Mouse (Mus musculus) adrenal gland, postnatal 36 days (tissue): Measurements from ENCODE around the gene Csmd2. TPM values are rescaled to one million over a fixed set of nuclear protein-coding genes. Genes with fewer than 3 reads are reported as not detected.
"Not testable (repeated sequence)": the region's sequence is repeated elsewhere in the genome, so short reads cannot be mapped to it uniquely, and the experiment has no call there.

Experiments used
- DNase-seq, 2 experiments: peaks; one replicate each; pipeline ENCODE4 v3.0.0; 2021; ENCODE audit warnings: mixed read lengths in 1 of 2
- total RNA-seq, 2 experiments: library from RNA; stranded (reverse); gene quantifications; 2 replicates each; pipeline ENCODE4 v1.2.3; 2021

Gene Csmd2
- total RNA-seq, 2 experiments from 2014 or later, result 0.70 to 1.3 TPM

DNA sequence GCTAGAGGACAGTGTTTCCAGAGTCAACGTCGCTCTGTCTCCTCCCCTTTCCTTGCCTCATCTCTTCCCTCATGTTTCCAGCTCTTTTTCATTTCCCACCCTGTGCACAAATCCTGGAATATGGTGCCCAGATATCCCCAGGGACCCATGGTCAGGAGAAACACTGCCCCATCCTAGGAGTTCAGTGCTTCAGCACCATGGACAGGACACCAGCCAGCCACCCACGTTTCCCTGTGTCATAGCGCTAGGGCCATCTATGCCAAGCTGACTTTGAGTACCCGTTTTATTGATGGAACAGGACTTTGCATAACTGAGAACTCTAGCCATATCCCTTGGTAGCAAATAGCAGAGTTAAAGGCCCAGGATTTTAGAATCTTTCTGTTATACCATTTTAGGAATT lies 55.0 kb downstream of the Csmd2 start:
- DNase-seq, result peak; percentile 17 to 48

DNA sequence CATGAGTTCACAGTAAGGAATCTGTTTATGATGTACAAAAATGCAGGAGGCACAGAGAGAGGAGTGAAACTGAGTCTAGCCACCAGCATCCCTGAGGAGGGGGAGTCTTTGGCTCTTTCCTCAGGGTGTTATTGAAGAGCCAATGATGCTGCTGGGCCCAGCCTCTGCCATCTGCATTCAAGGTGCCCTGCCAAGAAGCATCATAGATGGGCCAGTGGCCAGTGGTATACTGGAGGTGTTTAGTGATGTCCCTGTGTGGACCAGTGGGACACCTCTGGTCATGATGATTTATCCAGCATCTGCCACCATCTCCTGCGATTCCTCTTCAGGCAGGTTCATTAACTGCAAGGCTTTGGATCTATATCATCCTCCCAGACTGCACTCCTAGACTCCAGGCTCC lies 61.1 kb downstream of the Csmd2 start:
- DNase-seq, result no peak

DNA sequence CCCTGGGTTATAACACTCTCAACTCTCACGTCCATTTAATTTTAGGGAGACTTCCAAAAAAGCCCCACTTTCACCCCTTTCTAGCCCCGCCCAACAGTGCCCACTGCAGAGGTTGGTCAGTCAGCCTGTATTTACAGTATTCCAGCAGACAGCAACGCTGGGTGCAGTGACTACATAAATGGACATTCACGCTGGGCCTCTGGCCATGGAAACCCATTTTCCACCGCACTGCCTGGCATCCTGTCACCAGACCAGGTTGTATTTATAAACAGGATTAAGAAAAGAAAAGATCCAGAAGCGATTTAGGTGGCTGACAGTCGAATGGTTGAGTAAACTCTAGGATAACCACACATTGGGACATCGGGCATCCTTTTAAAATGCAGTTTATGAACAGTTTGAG lies 65.0 kb downstream of the Csmd2 start:
- no peak for DNase-seq

- not testable (repeated sequence) for DNase-seq
Measured at GRCm38 (mm10) chr4:128061274-128061673, 73.6 kb downstream of the Csmd2 start.

- no peak for DNase-seq
Measured at GRCm38 (mm10) chr4:128067189-128067588, 79.5 kb downstream of the Csmd2 start.

- DNase-seq, result no peak
Measured at GRCm38 (mm10) chr4:128084466-128084865, 96.8 kb downstream of the Csmd2 start.

DNA sequence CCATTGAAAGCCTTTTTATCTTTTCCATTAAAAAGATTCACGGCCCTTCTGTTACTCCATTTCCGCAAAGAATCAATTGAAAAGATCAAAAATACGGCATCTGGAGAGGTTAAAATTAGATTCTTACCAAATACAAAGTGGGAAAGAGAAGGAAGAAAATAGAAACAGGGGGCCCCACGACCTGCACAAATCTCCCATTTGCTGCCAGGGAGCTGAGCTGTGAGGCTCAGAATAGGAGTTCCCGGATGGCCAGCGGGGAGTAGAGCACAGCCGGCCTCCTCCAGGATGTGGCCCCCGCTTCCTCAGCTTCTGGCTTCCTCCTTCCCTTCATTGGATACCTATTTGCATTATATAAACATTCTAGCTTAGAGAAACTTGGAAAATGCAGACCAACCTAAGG lies 97.4 kb downstream of the Csmd2 start:
- DNase-seq, result no peak

- no peak for DNase-seq
Measured at GRCm38 (mm10) chr4:128087147-128087606, 99.5 kb downstream of the Csmd2 start.

DNA sequence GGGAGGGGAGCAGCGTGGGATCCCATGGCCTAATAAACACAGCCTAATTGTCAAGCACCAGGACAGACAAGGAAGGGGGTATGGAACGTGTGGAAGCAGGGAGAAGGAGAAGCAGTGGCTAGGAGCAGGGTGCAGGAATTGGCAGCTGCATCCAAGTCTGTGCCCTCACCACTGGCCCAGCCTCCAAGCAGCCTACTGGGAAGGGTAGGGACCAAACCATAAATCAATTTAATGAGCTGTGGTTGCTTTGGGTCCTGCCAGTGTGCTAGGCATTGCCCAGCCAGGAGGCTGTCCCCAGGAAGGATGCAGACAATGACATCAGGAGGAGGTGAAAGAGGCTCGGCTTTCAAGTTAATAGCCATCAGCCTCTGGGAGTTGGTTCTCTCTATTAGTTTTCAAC lies 100.0 kb downstream of the Csmd2 start:
- no peak for DNase-seq

DNA sequence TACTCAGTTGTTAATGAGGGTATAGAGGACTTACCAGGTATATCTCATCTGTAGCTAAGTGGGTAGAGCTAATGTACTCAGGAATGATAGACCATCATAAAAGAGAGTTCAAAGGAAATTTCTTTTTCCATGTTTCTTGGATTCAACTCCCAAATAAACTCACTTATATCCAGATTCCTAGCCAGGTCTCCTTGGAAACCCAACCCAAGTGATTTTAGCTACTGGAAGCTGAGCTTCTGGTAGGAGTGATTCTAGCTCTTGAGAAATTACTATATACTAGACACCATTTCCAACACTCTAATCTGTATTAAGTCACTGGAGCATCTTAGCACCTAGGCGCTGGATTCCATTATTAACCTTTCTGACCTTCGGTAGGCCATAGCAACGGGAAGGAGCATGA lies 100.6 kb downstream of the Csmd2 start:
- no peak for DNase-seq

DNA sequence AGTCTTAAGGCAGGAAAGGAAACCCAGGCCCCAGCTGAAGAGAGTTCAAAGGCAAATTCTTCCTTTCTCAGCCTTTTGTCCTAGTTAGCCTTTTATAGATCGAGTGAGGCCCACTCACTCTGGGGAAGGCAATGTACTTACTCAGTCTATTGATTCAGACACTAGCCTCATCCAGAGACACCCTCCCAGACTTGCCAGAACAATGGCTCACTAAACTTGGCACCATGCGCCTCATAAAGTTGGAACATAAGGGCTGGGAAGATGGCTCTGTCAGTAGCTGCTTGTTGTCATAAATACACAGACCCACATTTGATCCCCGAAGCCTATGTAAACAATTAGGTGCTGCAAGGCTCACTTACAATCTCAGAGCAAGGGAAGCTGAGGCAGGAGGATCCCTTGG lies 104.3 kb downstream of the Csmd2 start:
- no peak for DNase-seq

DNA sequence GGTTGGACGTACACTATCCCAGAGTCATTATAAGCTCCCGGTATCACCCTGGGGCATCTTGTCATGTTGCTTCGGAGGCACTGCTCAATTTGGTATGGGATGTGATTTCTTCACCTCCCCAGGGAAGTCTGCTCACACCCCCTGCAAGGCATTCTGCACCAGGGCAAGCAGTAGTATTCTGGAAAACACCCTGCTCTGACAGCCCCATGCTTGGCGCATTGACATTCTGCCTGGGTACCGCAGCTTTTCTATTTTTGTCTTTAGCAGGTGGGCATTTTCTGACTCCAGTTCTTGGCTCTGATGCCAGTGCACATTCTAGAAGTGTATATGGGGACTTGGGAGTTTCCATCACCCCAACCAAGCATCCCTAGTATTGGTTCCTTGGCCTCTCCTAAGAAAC lies 111.9 kb downstream of the Csmd2 start:
- DNase-seq, result no peak

- DNase-seq, result no peak
Measured at GRCm38 (mm10) chr4:128100541-128100940, 112.9 kb downstream of the Csmd2 start.

DNA sequence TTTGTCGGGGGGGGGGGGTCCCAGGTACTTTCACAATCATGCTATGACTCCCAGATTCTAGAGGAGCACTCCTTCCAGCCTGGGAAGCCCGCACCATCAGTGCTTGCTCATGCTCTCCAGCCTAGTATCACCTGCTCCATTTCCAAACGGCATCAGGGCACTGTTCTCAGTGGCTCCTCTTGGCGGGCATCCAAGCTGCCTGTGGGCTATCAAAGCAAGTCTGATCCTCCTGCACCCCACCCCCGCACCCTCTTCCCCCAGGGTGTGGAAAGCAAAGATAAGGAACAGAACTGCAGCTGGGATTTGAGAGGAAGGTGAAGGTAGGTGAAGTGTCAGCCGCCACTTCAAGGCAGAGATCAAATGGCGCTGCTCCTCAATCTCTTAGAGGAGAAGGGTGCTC lies 128.7 kb downstream of the Csmd2 start:
- DNase-seq, result peak; percentile 4 to 5

DNA sequence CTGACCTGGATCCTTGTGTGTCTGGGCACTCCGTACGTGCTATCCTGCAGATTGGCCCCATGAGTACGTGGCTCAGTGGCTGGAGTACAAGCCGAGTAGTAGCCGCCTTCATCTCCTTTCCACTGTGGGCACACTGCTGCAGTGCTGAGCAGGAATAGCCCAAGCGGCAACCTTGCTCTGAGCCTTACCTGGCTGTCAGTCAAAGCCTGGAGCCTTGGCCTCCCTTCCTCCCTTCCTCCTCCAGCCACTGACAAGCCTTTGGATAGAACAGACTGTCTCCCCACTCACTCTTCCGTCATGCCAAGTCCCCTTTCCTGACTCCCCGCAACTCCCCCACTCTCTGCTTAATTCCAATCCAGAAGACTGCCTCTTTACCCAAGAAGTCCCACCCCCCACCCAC lies 135.6 kb downstream of the Csmd2 start:
- no peak for DNase-seq

DNA sequence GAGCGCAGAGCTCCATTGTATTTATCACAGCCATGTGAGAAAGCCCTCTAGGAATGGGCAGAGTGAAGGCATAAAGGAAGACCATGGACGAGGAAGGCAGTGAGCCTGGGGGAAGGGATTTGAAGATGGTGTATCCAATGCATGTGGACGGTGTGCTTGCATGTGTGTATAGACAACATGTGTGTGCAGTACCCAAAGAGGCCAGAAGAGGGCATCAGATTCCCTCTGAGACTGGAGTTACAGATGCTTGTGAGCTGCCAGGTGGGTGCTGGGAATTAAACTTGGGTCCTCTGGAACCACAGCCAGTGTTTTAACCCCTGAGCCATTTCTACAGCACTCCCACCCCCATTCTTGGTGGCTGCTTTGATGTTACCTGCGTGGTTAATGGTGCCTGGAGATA lies 137.1 kb downstream of the Csmd2 start:
- no peak for DNase-seq

DNA sequence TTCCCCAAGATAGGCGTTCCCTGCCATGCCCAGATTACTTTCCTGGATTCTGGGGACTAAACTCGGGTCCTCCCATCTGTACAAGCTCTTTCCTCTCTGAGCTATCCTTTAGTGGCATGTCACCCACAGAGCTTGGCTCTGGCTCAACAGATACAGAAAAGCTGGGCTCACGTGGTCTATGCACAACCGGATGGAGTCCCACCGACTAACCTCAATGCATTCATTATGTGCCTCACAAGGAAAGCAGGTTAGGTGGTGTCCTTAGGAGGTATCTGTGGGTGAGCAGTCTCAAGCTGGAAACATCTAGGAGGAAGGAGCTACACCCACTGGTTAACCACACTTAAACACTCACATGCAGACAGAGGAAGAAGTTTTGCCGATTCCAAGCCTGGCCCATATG lies 140.9 kb downstream of the Csmd2 start:
- DNase-seq, result no peak

- no peak for DNase-seq
Measured at GRCm38 (mm10) chr4:128130611-128131142, 143.0 kb downstream of the Csmd2 start.

DNA sequence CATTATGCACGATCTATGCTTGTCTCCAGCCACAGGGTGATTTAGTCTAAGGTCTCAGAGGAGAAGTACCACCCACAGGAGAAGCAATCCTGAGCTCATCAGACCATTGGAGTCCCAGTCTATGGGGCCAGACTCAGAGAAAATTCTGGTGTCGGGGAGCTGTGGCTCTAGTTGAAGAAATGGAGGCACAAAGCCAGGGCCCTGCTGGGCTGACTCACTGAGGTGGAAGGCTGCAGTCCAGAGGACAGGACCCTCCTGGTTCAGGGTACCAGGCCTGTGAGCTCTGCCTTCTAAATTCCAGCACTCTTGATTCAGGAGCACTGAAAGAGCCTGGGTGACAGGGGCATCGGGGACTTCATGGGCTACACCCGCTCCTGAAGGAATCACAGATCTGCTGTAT lies 144.0 kb downstream of the Csmd2 start:
- no peak for DNase-seq

DNA sequence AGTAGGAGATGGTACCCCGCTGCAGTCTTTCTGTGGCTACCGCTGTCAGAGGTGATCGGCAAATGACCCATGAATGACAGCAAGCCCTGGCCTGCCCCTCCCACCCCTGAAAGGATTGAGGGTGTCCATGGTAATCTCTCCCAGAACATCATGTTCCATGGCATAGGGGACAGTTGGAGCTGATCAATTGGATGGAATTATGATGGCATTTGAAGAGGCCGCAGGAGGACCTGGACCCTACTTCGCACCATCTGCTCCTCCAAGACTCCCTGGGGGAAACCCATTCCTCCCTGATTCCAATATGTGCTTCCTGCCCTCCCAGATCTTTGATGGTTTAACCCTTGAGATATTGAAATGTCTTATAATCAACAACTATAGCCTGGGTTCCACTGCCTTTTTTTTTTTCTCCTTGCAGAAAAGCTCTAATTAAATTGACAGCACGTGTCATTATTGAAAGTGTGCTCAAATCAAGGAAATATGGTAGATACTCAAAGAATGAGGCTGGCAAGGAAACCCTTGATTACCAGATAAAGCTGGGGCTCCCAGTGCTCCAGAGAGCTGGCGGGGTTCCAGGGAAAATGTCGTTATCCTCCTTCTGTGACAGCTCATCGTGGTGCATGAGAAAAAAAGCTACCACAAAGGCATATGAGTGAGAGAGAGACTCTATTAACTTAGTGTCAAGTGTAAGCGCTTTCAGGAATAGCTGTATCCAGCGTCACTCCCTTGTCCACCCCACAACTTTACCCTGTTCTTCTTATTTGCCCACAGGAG lies 145.4 kb downstream of the Csmd2 start:
- no peak for DNase-seq

GRCm38 (mm10) chr4:128134348-128134994 lies 146.8 kb downstream of the Csmd2 start:
- DNase-seq, result no peak

GRCm38 (mm10) chr4:128135014-128135622 lies 147.5 kb downstream of the Csmd2 start:
- no peak for DNase-seq

- no peak for DNase-seq
Measured at GRCm38 (mm10) chr4:128139991-128140390, 152.3 kb downstream of the Csmd2 start.
